Mouse (Mus musculus) left cerebral cortex, postnatal 36 days (tissue): Measurements from ENCODE around the gene Snx21. TPM values are rescaled to one million over a fixed set of nuclear protein-coding genes. Genes with fewer than 3 reads are reported as not detected.

Source experiments
- DNase-seq, 2 experiments: peaks; one replicate each; pipeline ENCODE4 v3.0.0; 2021 to 2022; ENCODE audit warnings: low spot score in 2 of 2, mixed read lengths in 1 of 2
- intact Hi-C: fragments of 180-260 bp; cut with DNase I; formaldehyde crosslinking; loops from one replicate; pipeline ENCODE4 v1.15.1; 2025
- total RNA-seq, 2 experiments: library from RNA; stranded (reverse); gene quantifications; 2 replicates each; pipeline ENCODE4 v1.2.3; 2021

The Snx21 gene
- total RNA-seq, 2 experiments from 2014 or later, result 54.9 to 59.5 TPM

DNA sequence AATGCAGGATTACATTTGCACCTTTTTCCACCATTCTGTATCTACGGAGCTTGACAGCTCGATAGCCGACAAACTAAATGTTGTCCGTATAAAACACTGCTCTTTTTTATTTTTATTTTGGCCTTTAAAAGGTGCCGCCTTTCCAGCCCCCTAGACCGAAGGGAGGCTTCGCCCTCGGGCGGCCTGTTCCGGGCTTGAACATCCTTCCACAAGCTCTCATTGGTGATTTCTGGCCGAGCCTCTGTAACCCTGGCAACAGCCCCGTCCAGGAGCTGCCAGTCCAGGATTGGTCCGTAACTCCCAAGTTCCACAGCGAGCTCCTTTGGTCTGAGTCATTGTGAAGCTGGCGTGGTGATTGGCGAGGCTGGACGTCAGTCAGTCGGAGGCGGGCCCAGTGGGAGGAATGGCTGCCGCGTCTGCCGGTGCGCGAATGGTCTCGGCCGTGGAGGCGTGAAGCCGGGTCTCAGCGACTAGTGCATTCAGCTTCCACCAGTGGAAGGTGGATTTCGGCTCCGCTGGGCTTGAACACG lies 37.1 kb downstream of the Snx21 start, which contains the start of gene Zswim1:
Zswim1 (plus strand) TSS at position 51 of the 530 bp plus-strand sequence.
- intact Hi-C loops, result loop anchor here (2.0 kb wide), 1 partner anchor 18 kb away; the partner anchor contains the start of genes Acot8 and Zswim3
- peak; percentile 100 for DNase-seq

DNA sequence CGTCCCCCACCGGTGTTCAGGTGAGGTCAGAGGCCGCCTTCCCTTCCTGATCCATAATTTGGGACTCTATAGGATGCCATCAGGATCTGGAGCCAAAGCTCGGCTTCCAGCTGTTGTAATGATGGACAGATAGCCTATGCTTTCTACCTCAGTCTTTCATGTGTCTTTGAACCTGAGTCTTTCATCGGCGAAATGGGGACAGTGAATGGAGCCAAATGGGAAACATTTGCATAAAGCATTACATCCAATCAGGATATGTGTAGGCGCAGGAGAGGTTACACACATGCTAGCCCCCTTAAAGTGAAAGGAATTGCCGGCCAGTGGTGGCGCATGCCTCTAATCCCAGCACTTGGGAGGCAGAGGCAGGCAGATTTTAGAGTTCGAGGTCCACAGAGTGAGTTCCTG lies 37.6 kb downstream of the Snx21 start:
- DNase-seq, result no peak
- intact Hi-C loops, result loop anchor here (2.0 kb wide), 1 partner anchor 18 kb away; the partner anchor contains the start of genes Acot8 and Zswim3

DNA sequence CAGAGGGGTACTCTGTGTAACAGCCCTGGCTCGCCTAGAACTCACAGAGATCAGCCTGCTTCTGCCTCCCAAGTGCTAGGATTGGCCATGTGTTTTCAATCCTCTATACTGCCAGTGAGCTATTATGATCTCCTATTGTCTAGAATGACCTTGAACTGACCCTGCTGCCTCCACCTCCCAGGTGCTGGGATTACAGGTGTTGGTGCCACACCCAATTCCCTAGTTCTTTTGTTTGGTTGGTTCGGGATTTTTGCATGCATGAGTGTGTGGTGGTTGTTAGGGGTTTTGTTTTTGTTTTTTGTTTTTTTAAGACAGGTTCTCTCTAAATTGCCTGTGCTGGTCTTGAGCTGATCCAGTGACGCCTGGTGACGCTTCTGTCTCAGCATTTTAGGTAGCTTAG lies 38.3 kb downstream of the Snx21 start:
- intact Hi-C loops, result loop anchor here (2.0 kb wide), 1 partner anchor 19 kb away; the partner anchor contains the start of genes Acot8 and Zswim3
- no peak for DNase-seq

DNA sequence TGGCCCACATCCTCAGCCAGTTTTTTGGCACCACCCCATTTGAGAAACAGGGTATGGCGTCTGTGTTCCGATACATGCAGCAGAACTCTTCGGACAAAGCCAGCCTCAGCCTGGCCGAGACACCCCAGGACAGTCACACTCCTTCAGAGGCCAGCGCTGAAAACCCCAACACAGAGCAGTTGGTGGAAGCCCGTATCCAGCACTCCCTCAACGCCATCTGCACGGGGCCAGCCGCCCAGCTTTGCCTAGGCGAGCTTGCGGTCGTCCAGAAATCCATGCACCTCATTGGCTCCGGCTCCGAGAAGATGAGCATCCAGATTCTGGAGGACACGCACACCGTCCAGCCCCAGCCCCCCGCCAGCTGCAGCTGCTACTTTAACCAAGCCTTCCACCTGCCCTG lies 39.9 kb downstream of the Snx21 start:
- intact Hi-C loops, result no loop called here

DNA sequence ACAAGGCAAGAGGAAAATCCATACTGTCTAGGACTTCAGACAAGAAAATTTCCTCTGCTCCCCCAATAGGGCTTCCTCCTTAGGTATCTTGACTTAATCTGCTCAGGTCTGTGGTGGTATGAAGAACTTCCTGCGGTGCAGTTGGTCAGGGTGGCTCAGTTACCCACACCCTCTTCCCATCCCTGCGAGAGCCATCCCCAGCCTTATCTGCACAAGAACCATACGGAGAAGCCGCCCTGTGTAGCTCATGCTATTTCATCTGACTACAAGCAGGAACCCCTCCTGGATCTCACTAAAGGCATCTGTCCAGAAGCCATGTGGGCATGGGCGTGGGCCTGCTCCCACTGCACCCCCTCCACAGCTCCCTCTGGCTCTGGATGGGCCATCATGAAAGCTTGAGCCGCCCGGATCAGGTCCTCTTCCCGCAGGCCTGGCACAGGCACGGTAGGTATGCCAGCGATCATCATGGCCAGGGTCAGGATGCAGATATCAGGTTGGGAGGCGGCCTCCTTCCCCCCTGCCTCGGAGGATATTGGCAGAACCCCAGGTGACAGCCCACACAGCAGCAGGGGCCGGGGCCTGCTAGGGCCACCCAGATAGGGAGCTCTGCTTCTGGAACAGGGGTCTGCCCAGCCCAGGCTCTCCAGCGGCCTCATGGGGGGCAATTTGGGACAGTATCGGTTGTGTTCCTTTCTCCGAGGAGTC lies 41.7 kb downstream of the Snx21 start:
- no peak for DNase-seq
- intact Hi-C loops, result no loop called here

More for the DNA sequence above, 39.9 kb downstream of the Snx21 start:
- no peak for DNase-seq

DNA sequence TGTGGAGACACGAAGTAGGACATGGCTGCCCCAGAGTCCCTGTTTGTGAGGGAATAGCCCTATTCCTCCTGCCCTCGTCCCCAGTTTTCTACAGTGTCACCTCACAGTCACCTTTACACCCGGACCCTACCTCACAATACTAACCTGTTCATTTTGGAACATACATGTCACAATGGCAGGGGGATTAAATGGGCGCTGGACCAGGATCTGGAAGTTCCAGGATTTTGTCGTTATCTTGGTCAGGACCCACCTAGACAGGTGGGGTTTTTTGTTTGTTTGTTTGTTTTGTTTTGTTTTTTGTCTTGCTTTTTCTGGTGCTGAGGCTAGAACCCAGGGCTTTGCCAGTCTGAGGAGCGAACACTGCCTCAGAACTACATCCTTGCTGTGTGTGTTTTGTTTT lies 42.8 kb downstream of the Snx21 start, which contains the start of gene Spata25:
Spata25 (minus strand) TSS at position 101 of the 400 bp plus-strand sequence.
- no peak for DNase-seq
- intact Hi-C loops, result no loop called here

DNA sequence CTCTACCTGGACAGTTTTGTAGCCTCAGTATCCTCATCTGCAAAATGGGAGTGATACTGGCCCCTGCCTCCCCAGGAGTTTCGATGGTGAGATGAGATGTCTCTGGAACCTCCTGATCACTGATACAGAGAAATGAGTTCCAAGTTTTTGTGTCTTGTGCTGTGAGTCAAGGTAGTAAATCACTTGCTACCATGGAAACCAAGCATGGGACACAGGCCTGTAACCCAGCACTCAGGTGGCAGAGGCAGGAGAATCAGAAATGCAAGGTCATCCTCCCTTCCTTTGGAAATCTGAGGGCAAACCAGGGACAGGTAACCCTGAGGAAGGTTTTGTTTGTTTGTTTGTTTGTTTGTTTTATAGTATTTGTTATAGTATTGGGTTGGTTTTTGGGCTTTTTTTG lies 43.5 kb downstream of the Snx21 start:
- DNase-seq, result no peak
- intact Hi-C loops, result no loop called here

DNA sequence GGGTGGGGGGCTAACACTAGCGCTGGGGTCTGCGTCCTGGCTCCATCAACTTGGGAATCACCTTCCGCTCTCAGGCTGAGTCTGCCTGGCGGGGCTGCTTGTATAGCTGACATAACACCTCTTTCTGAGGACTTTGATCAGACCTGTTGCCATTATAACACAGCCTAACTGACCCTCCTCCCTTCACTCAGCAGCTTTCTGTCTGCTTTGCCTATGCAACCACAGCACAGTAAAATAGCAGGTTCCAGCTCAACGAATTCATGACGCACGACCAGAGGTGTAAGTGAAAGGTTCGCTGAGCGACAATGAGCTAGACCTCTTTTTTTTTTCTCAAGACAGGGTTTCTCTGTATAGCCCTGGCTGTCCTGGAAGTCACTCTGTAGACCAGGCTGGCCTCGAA lies 45.4 kb downstream of the Snx21 start:
- DNase-seq, result no peak

DNA sequence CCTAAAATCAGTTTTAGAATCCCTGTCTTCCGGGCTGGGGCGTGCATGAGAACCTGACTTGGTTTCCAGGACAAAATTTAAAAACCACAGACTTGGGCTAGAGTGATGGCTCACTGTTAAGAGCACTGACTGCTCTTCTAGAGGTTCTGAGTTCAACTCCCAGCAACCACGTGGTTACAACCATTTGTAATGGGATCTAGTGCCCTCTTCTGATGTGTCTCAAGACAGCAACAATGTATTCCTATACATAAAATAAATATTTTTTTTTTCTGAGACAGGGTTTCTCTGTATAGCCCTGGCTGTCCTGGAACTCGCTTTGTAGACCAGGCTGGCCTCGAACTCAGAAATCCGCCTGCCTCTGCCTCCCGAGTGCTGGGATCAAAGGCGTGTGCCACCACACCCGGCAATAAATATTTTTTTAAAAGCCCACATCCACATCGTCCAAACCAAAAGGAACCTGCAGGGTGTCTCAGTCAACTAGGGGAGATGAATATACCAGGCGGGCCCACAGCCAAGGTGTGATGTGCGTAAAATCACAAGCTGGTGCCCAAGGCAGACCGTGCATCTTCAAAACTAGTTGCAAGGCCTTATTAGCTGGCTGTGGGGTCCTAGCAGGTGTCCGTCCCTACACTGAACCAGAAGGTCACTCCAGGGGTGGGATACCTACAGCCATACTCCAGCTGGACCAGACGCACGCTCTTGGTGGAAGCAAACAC lies 46.6 kb downstream of the Snx21 start:
- intact Hi-C loops, result no loop called here
- DNase-seq, result no peak

More for the DNA sequence above, 45.4 kb downstream of the Snx21 start:
- intact Hi-C loops, result no loop called here

DNA sequence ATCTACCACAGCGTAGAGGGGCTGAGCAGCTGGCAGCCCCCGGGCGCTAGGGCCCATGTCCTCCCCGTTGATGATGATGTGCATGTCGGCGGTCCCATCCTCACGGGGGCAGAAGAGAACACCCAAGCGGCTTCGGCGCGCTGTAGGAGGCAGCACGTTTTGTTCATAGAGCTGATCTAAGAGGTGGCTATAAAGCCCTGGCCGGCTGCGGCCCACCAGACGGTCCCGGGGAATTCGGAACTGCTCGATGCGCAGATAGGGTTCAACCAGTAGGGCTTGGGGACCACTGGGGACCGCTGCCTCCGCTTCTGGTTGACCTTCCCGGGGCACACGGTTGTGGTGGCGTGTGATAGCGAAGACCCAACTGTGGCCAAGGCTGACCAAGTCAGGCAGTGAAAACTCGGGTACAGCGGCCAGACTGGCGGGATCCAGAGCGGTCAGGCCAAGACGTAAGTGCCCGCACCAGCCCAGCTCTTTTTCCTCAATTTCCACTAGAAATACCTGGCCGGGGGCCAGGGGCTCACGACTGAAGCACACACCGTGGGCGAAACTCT lies 47.2 kb downstream of the Snx21 start, which contains the start of gene Ctsa:
Ctsa (plus strand) TSS at position 126 of the 554 bp plus-strand sequence.
- peak; percentile 75 to 80 for DNase-seq
- intact Hi-C loops, result no loop called here

DNA sequence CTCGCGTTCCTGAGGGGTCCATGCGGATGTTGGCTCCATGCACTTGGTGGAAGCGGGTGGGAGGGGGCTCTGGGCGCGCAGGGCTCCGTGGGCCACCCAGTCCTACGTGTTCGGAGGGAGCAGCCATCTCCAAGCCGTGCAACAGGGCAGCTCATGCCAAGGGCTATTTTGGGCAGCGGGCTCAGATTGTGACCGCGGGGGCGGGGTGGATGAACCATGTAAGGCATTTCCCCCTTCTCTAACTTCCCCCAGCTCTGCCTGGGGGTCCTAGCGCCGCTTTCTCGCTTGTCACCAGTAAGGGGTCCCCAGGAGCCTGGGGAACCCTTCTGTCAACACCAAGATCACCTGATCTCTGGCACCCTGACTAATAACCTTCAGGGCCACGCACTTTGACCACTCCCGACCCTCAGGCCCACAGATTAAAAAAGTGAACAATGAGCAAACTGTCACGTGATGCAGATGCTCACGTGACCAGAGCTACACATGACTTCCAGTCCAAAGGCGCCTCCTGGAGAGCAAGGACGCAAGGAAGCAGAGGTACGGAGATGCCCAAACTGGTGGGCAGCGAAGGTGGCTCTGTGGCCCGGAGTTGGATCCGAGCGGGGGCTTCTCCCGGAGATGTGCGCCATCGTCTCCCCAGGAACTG lies 47.8 kb downstream of the Snx21 start, which contains the start of gene Neurl2:
Neurl2 (minus strand) TSS at position 143 of the 646 bp plus-strand sequence.
- intact Hi-C loops, result no loop called here
- DNase-seq, result peak; percentile 89 to 91

DNA sequence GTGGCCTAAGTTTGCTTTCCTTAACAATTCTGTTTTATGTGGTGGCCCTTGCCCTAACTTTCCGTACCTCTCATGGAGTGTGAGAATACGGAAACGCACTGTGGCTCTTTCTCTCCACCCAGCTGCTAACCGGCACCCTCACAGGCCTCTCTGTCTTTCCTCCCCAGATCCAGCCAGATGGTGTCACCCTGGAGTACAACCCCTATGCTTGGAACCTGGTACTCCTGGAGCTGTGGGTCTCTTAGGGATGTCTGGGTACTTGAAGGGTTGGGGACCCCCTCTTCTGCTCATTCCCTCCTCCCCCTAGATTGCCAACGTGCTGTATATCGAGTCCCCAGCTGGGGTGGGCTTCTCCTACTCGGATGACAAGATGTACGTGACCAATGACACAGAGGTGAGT lies 48.9 kb downstream of the Snx21 start:
- intact Hi-C loops, result loop anchor here (2.0 kb wide), 1 partner anchor 44 kb away; the partner anchor contains the start of gene Pcif1
- DNase-seq, result no peak

DNA sequence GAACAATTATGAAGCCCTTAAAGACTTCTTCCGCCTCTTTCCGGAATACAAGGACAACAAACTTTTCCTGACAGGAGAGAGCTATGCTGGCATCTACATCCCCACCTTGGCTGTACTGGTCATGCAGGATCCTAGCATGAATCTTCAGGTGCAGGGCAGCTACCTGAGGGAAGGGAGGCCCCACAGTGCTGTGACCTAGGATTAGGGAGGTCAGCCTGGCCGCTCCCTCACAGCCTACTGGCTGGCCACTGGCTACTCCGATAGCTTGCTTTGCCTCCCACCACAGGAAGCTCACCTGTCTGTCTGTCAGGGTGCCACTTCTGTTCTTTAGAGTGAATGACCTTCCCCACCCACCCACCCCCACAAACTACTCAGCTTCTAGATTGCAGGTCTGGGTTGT lies 49.5 kb downstream of the Snx21 start:
- intact Hi-C loops, result loop anchor here (2.0 kb wide), 1 partner anchor 44 kb away; the partner anchor contains the start of gene Pcif1
- no peak for DNase-seq

Other genes starting within 250 kb of the Snx21 start
- gene Wfdc2, start 223.4 kb upstream of the Snx21 start, total RNA-seq, result not detected
- gene Spint3, start 212.4 kb upstream of the Snx21 start, total RNA-seq, result not detected
- gene Wfdc6a, start 200.4 kb upstream of the Snx21 start, total RNA-seq, result not detected
- gene Eppin, start 192.2 kb upstream of the Snx21 start, total RNA-seq, result not detected
- gene Wfdc6b, start 172.3 kb upstream of the Snx21 start, total RNA-seq, result not detected
- not detected for gene Wfdc8, start 172.2 kb upstream of the Snx21 start, total RNA-seq
- not detected for gene Wfdc16, start 147.0 kb upstream of the Snx21 start, total RNA-seq
- not detected for gene Wfdc10, start 129.8 kb upstream of the Snx21 start, total RNA-seq
- gene Wfdc9, start 129.2 kb upstream of the Snx21 start, total RNA-seq, result not detected
- gene Wfdc11, start 111.7 kb upstream of the Snx21 start, total RNA-seq, result not detected
- gene Wfdc13, start 100.7 kb upstream of the Snx21 start, total RNA-seq, result not detected
- gene Spint4, start 87.3 kb upstream of the Snx21 start, total RNA-seq, result not detected
- gene Spint5, start 70.5 kb upstream of the Snx21 start, total RNA-seq, result not detected
- 1 to 10 TPM; 1.2 to 2.4 TPM for gene Wfdc3, start 39.9 kb upstream of the Snx21 start, total RNA-seq
- 10 to 100 TPM; 33.5 to 37.8 TPM for gene Dnttip1, start 39.8 kb upstream of the Snx21 start, total RNA-seq
- gene Ube2c, start 15.9 kb upstream of the Snx21 start, total RNA-seq, result 1 to 10 TPM in 1 of 2 experiments, under 1 TPM in 1; 0.57 to 1.3 TPM
- gene Tnnc2, start 5.9 kb upstream of the Snx21 start, total RNA-seq, result under 1 TPM in 1 of 2 experiments, not detected in 1; 0.96 TPM
- gene Acot8, start 19.1 kb downstream of the Snx21 start, total RNA-seq, result 10 to 100 TPM; 25.5 to 27.6 TPM
- gene Zswim3, start 19.3 kb downstream of the Snx21 start, total RNA-seq, result 1 to 10 TPM; 8.2 to 8.3 TPM
- gene Zswim1, start 36.9 kb downstream of the Snx21 start, total RNA-seq, result 10 to 100 TPM; 22.0 to 22.8 TPM
- 1 to 10 TPM in 1 of 2 experiments, not detected in 1; 1.7 TPM for gene Spata25, start 42.7 kb downstream of the Snx21 start, total RNA-seq
- 100 to 1,000 TPM; 104 to 105 TPM for gene Ctsa, start 47.0 kb downstream of the Snx21 start, total RNA-seq
- gene Neurl2, start 47.6 kb downstream of the Snx21 start, total RNA-seq, result 1 to 10 TPM; 3.8 to 5.3 TPM
- gene Pltp, start 71.9 kb downstream of the Snx21 start, total RNA-seq, result 10 to 100 TPM; 81.9 to 86.4 TPM
- gene Pcif1, start 93.5 kb downstream of the Snx21 start, total RNA-seq, result 10 to 100 TPM; 42.8 to 46.7 TPM
- 10 to 100 TPM; 22.6 to 28.5 TPM for gene Zfp335, start 125.9 kb downstream of the Snx21 start, total RNA-seq
- gene Mmp9, start 155.0 kb downstream of the Snx21 start, total RNA-seq, result 1 to 10 TPM; 1.7 to 2.1 TPM
- gene Slc12a5, start 175.0 kb downstream of the Snx21 start, total RNA-seq, result 100 to 1,000 TPM; 521 to 559 TPM
- gene Ncoa5, start 249.0 kb downstream of the Snx21 start, total RNA-seq, result 10 to 100 TPM; 41.4 to 66.1 TPM